Mouse (Mus musculus): ENCODE results near the gene Tspan12.
"Not testable (repeated sequence)": the region's sequence is repeated elsewhere in the genome, so short reads cannot be mapped to it uniquely, and the experiment has no call there.

The Tspan12 gene

DNA sequence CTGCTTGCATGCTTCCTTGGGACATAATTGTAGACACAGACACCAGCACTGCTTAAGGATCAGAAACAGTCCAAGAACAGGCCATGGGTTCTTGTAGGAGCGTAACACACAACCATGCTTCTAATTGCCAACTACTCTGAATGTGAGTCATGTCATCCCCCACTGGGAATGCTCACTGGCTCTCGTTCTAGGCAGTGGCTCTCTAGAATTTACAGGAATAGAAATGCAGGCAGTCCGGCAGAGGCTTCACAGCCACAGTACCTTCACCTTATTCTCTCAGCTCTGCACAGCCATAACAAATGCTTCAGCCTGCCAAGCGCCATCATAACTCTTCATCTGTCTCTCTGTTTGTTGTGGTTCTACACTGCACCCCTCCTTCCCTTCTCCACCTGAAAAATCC lies 23.9 kb downstream of the Tspan12 start:
- DNase-seq (ENCODE audit: low read depth, low spot score) = no peak

DNA sequence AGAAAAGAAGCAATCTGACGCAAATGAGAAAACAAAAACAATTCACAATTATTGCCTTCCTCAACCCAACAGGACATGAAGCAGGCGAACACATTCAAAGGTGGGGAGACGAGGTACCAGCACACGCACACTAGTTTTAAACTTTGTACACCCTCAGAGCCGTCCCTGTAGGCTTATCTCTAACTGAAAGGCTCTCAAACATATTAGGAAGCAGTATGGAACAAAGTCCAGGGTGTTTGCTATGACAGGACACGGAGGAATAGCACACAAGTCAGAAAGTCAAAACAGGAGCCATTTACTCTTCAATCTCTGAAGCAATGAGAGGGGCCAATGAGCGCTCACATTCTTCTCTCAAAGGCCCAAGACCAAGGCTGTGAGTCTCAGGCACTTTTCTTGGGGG lies 24.3 kb downstream of the Tspan12 start:
- DNase-seq (ENCODE audit: low read depth, low spot score) = no peak

DNA sequence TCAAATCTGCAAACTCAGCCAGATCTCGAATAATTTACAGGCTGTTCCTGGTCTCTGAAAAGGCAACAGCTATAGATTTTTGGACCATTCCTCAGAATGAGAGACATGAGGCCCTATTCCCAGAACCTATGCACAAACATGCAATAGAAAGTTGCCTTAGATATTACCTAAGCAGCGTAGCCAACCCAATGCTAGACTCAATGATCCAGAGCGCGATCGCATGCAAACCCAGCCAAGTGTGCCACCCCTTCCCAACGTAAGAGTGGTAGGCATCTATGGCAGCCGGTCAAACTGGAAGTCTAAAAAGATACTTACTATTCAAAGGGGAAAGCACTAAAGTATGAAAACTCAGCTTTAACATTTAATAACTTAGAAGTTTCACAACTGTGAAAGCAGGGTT lies 28.6 kb downstream of the Tspan12 start:
- DNase-seq (ENCODE audit: low read depth, low spot score) = no peak

DNA sequence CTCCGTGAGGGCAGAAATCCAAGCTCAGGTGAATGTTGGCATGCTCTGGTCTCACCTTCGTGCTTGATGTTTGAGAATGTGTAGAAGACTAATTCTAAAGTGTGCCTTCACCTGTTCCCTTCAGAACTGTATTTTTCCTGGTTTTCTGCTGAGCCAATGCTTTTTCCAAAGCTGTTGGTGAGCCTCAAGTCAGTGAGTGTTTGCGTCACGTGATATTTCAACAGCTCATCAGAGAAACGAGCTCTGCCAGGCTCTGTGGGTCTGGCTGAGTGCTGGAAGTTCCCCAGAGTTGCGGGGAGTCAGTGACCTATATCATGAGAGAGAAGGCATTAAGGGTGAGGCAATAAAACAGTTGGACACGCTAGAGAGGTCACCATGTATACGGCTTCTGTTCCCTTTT lies 29.0 kb downstream of the Tspan12 start:
- DNase-seq (ENCODE audit: low read depth, low spot score) = no peak

DNA sequence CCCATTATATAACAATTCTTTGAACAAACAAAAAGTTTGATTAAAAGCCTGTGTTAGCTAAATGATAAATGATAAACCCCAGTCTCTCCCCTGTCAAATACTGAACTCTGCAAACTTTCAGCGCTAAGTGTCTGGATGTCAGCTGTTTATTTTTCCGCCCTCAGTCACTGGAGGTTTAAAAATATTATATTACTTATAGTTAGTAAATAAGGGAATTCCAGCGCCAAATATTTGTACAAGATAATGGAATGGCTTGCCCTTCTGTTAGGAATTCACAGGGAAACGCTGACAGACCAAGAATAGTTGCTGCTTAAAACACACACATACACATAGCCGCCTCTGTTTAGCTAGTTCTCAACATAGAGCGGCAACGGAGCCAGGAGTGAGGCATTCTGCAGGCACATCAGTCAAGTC lies 29.6 kb downstream of the Tspan12 start:
- DNase-seq (ENCODE audit: low read depth, low spot score) = no peak

DNA sequence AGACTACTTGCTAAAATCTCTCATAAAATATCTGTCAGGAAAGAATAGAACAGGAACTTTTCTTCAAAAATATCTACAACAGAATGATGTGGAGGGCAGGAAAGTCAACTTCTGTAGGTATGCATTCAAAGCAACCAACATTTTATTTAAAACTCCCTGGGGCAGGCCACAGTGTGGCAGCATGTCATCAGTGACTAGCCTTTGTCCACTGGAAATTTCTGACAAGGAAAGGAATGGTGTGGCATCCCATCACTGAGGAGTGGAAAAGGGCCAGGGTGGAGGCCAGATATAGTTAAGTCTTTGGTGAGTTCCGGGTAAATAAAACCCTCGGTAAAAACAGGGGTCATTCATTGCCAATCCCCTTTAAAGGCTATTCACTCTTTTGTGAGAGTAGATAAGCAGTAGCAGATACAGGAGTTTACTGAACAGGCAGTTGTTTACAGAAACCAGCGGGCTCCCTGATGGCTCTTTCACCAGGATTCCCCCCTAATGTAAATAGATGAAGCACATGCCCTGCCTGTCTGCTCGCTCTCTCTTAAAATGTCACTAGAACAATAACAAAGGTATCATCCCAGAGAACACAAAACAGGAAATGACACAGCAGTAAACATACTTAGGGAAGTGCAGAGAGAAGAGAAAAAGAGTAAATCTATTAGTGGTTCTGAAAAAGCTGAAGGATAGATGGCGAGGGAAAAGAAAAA lies 34.1 kb downstream of the Tspan12 start:
- no peak for DNase-seq (ENCODE audit: low read depth, low spot score)

DNA sequence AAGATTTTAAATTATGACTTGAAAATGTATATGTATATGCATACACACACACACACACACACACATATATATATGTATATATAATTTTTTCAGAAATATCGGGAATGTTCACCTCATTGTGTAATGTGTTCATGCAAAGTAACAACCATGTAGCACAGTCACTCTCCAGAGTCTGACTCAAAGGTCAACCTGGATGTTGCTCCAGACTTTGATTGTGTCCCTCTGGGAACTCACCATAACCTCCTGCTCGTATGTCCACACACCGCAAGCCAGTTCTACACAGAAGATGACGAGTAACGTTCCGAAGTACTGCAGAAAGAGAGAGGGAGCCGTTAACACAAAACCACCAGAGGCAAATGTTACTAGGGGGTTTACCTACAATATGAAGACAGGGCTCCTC lies 46.3 kb downstream of the Tspan12 start:
- no peak for DNase-seq (ENCODE audit: low read depth, low spot score)

DNA sequence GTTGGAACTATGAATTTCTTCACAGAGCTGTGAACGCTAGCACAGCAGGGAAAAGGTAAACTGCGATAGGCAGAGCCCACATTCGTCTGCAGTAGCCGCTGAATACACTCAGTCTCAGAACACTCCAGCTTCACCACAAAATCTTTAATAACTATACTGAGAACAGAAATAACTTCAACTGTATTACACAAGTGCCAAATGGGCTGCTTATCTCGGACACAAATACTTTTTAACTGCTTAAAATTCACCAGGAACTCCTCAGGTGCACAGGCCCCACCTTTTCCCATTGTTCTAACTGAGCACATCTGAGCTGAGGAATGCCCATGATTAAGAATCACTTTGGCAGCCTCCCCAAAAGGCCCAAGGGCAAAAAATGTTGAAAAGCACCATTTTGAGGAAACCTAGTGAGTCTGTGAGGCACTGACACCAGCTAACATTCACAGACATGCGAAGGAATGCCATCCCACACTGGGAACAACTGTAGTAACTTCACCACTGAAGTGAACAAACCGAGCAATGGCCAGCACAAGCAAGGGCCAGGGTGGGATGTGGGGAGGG lies 47.2 kb downstream of the Tspan12 start:
- no peak for DNase-seq (ENCODE audit: low read depth, low spot score)

DNA sequence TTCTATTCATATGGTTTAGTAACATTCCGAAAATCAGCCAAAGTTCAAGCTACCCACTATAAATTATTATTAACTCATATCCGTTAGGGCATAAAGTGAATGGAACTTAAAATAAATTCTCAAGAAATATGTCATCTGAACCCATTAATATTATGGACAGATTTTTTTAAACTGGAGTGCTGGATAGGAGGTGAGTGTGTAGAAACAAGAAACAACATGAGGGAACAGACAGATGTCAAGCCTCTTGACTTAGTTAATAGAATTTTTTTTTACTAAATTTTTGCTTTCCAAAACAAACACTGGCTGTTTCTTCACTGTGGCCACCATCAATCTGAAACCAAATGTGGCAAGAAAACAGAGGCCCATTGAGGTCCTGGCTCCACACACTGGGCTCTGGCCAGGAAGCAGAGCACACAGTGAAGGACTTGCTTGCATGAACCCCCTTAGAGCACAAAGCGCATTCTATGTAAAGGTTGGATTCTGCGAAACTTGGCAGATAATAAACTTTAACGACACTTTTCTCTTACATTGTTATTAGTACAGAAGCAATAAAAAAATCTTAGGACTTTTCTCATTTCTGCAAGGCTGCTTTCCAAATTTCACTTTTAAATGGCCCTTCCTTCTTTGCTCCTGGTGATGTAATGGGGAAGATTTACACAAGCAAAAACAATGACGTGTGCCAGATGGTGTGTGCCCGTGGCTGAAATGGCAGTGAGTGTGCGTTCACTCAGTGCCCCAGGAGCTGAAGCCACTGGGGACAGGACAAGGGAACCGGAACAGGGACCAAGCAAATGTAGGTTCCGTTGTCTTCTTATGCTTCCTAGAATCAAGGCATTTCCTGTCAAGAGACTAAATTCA lies 48.6 kb downstream of the Tspan12 start:
- DNase-seq (ENCODE audit: low read depth, low spot score) = no peak

DNA sequence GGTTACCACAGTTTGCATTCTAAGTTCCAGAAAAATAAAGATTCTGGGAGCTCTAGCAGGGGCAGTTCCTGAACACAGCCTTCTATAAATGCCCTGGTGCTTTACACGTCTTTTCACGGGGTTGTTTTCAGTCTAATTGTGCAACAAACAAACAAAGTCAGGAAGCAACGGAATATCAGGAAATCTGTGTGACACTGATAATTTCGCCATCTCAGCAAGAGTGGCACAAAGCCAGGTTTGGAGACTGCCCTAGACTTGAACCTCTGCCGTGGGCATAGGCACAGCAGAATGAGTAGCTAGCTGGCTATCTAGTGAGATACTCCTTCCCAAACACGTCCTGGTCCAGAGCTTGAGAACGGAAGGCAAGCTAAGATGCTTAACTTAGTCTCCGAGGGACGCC lies 53.7 kb downstream of the Tspan12 start:
- no peak for DNase-seq (ENCODE audit: low read depth, low spot score)

DNA sequence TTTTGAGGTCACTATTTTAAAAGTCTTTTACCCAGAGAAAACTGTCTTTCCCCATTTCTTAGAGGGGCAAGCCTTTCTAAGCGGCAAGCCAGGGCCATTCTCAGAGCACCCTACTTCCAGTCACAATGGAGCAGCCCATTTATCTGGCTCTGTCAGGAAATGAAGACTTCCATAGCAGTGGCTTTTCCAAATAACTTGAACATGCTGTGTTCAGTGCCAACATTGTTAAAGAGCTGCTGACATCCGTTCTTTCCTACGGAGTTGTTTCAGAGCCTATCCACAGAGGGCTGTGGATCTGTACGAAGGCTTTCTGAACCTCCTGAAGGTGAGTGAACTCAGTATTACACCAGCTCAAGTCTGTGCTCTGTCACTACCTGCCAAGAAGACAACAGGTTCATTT lies 55.2 kb downstream of the Tspan12 start:
- no peak for DNase-seq (ENCODE audit: low read depth, low spot score)

DNA sequence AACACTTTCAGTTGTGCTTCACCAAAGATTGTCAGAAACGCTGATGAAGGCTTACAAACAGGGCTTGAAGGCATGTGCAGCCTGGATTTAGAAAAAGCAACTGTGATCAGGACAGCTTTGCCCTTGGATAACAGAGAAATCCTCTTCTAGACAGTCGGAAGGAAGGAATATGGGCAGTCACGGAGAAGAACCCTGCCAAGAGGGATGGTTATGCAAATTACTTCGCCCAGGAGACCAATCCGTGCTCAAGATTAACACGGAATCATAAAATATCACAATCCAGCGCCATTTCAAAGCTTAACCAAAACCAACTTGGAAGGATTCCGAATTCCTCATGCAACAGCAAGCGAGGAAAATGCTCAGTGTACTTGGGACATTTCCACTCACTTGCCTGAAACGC lies 55.9 kb downstream of the Tspan12 start:
- no peak for DNase-seq (ENCODE audit: low read depth, low spot score)

DNA sequence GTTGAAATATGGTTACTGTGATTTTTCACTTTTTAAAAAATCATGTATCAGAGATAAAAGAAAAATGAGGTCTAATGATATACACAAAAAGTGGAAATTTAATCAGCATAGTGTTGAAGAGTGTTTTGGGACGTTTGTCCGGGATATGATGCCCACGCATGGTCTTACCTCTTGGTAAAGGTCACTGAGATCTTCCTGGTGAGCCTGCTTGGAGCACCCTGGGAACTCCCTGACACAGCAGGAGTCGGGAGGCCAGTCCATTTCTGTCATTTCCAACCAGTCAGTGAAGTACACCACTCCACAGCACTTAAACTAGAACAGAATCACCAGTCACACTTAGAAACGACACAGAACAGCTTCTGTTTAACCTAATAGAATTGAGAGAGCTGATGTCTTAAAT lies 56.9 kb downstream of the Tspan12 start:
- DNase-seq (ENCODE audit: low read depth, low spot score) = no peak

DNA sequence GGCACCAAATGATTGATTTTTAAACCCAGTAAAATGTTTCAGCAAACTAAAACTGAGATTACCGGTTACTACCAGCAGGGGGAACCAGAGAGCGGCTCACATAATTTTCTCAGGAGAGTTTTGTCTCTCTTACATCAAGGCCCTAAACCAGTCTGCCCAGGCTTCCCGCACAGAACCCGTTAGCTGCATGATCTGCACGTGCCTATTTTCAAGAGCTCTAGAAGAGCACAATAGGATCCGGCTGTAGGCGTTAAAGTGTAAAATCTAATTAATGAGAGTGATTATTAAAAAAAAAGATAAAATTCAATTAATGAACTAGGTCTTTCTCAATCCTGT lies 57.3 kb downstream of the Tspan12 start:
- DNase-seq (ENCODE audit: low read depth, low spot score) = peak; percentile 25

DNA sequence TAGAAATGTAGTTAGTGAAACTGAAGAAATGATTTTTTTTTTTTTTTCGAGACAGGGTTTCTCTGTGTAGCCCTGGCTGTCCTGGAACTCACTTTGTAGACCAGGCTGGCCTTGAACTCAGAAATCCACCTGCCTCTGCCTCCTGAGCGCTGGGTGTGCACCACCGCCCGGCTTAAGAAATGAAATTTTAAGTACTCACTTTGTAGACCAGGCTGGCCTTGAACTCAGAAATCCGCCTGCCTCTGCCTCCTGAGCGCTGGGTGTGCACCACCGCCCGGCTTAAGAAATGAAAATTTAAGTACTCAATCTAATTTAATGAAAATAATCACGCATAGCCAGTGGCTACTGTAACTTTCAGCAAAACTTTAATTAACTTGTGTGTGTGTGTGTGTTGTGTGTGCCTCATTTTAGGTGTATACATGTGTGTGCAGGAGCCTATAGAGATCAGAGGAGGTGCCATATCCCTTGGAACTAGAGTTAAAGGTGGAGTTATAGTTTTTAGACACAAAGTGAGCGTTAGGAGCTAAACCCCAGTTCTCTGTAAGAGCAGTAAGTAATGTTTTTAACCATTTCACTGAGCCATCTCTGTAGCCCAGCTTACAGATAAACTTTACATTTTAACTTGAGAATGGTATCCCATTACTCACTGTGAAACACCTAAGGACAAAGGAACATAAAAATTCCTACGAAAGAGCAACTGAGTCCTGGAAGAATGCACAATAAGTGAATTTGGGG lies 57.8 kb downstream of the Tspan12 start:
- no peak for DNase-seq (ENCODE audit: low read depth, low spot score)

DNA sequence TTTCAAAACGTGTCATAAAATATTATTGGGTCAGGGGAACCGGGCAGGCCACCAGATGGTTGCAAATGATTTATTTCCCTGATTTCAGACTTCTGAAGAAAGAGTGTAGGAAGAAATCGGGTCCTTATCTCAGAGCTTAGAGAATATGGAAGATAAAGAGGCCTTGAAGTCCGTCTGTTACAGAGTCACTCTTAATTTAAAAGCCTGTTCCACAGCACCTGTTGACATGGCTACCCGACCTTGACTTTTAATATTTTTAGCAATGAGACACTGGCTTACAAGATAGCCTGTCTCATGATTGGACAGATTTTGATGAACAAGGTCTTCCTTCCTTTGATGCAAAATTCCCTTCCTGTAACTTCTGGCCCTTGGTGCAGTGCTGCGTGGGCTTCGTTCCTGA lies 61.0 kb downstream of the Tspan12 start:
- no peak for DNase-seq (ENCODE audit: low read depth, low spot score)

DNA sequence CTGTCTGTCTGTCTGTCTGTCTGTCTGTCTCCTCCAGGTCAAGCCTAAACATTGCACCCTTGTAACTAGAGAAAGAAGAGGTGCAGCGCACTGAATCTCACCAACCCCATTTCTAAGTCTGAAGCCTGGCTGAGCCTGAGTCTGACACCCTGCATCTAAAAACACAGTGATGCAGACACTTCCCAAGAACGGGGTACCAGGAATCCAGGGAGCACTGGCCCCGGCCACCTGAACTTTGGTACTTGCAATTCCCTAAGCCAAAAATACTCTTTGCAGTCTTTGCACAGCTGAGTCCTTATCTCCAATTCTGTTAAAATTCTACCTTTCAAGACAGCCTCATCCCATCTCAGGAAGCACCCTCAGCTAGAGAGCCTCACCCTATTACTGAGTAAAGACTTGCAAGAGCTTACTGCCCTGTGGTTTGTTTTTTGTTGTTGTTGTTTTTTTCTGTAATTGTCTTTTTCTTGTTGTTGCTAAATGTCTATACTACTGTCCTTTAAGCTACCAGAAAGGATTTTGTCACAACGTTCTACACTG lies 61.7 kb downstream of the Tspan12 start:
- DNase-seq (ENCODE audit: low read depth, low spot score) = no peak

DNA sequence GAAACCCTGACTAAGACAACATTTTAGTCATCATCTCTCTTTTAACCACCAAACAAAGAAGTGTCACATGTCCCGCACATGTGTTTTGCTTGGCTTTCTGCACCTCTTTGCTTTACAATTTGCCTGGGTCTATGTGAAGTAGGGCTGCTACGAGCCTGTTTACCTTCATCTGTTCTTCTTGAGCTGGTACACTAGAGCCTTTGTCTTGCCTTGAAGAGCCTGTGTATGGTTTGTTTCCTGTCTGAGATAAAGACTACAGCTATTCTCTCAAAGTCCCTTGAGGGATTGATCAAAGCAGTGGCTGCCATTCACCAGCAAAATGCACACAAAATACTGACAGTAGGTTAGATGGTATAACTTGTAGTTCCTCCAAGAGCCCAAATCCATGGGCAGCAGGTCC lies 62.3 kb downstream of the Tspan12 start:
- no peak for DNase-seq (ENCODE audit: low read depth, low spot score)

DNA sequence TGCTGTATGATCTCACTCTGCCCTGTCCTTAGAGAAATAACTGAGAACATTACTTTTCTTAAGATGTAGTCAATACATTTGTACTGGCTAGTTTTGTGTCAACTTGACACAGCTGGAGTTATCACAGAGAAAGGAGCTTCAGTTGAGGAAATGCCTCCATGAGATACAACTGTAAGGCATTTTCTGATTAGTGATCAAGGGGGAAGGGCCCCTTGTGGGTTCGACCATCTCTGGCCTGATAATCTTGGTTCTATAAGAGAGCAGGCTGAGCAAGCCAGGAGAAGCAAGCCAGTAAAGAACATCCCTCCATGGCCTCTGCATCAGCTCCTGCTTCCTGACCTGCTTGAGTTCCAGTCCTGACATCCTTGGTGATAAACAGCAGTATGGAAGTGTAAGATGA lies 62.7 kb downstream of the Tspan12 start:
- not testable (repeated sequence) for DNase-seq (ENCODE audit: low read depth, low spot score)

DNA sequence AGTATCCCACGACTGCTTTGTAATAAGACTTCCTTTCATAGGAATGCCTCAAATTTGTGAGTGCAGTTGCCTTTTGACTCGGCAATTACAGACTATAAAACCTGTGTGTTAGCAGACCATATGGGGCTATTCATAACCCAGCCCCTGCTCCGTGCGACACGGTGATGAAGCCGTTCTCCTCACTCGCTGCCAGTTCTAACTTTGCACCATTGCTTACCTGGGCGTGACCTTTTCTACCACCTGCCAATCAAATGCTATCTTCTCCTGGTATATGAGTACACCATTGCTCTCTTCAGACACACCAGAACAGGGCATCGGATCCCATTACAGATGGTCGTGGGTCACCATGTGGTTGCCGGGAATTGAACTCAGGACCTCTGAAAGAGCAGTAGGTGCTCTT lies 64.6 kb downstream of the Tspan12 start:
- DNase-seq (ENCODE audit: low read depth, low spot score) = no peak

DNA sequence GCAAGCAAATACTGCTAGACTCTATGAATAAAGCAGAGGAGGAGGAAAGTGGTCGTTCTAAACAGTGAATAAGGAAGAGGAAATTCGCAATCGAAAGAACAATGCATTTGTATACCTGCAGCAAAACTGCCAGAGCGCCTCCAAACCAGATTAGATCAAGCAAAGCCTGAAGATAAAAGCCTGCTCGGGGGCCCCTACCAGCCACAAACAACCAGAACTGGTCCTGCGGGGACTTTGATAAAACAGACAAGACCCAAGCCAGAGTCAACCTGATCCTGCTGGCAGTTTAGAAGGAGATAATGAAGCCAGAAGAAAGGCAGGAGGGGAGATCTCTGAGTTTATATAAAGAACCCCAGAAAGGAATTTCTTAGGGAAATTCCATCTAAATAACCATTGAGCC lies 65.0 kb downstream of the Tspan12 start:
- DNase-seq (ENCODE audit: low read depth, low spot score) = no peak

All from c-Kit-negative CD71-positive TER-119-positive erythroid progenitor cells, embryonic 14.5 days (primary cell).